Mouse (Mus musculus) forebrain, embryonic 10.5 days (tissue): Measurements from ENCODE around the gene Rpl31. TPM values are rescaled to one million over a fixed set of nuclear protein-coding genes. Genes with fewer than 3 reads are reported as not detected.

ENCODE experiments used
- DNase-seq: peaks from one replicate; pipeline ENCODE4 v3.0.0-alpha.2; 2017; ENCODE audit warnings: low spot score; ENCODE audit errors: extremely low spot score
- H3K27ac ChIP-seq: fragments of 300-500 bp; sonication (generic); 2 replicates; pipeline ENCODE4 v1.5.1; 2016; ENCODE audit warnings: mild to moderate bottlenecking
- H3K27me3 ChIP-seq: fragments of 300-500 bp; sonication (generic); 2 replicates; pipeline ENCODE4 v1.6.1; 2016; ENCODE audit warnings: mild to moderate bottlenecking; ENCODE audit not compliant: poor library complexity, severe bottlenecking
- H3K36me3 ChIP-seq: fragments of 300-500 bp; sonication (generic); replicated peaks from 2 replicates; pipeline ENCODE4 v1.6.1; 2016; ENCODE audit warnings: mild to moderate bottlenecking, moderate library complexity
- H3K4me1 ChIP-seq: fragments of 300-500 bp; sonication (generic); 2 replicates; pipeline ENCODE4 v1.6.1; 2016
- H3K4me3 ChIP-seq: fragments of 300-500 bp; sonication (generic); 2 replicates; pipeline ENCODE4 v1.5.1; 2016; ENCODE audit warnings: mild to moderate bottlenecking, moderate library complexity
- H3K9me3 ChIP-seq: fragments of 300-500 bp; sonication (generic); 2 replicates; pipeline ENCODE4 v1.6.1; 2016; ENCODE audit warnings: mild to moderate bottlenecking, moderate library complexity
- WGBS: fragments of 180-500 bp; shearing (Covaris S2); methylation state at CpG from one replicate; pipeline ENCODE4 v1.1.7; 2016; 5-methylcytosine and 5-hydroxymethylcytosine counted together
- polyA plus RNA-seq: library from polyadenylated mRNA; unstranded; fragments of >200 nt; fragmentation: Nextera tagmentation; extraction: Ambion mirVana; gene quantifications from 2 replicates; pipeline ENCODE4 v1.2.1, GENCODE M21; 2016

Rpl31 gene
- polyA plus RNA-seq, 1 experiment from 2014 or later, result 499 TPM

- no peak for DNase-seq
- WGBS, result 91% methylated on average over 9 of the region's 9 CpGs
- Histone ChIP-seq H3K27me3 (no peaks in the 10 kb centered on the region), H3K4me1 (peaks cover 10% of the 10 kb centered on the region), H3K4me3 (no peak overlapping the region), H3K9me3 (peaks cover 3% of the 10 kb centered on the region; the same call in 1 of the 2 replicates), H3K27ac (no peak overlapping the region), H3K36me3 (no peaks in the 10 kb centered on the region)
These were observed 51.2 kb downstream of the Rpl31 start for GRCm38 (mm10) chr1:39418852-39419251.

GRCm38 (mm10) chr1:39420987-39421386 lies 53.3 kb downstream of the Rpl31 start:
- H3K27ac ChIP-seq, result no peak overlapping the region
- no peaks in the 10 kb centered on the region for H3K27me3 ChIP-seq
- H3K4me1 ChIP-seq, result peaks cover 10% of the 10 kb centered on the region
- no peak for DNase-seq
- H3K9me3 ChIP-seq, result no peaks in the 10 kb centered on the region
- 91% methylated on average over 6 of the region's 6 CpGs for WGBS
- no peak overlapping the region for H3K4me3 ChIP-seq
- H3K36me3 ChIP-seq, result no peaks in the 10 kb centered on the region

Other genes with a start within 250 kb of the Rpl31 start
- gene Npas2, start 174.1 kb upstream of the Rpl31 start, polyA plus RNA-seq, result 0.04 TPM in 1 of 2 replicates, not detected in the other
- 4.5 and 6.7 TPM in 2 replicates for gene Tbc1d8, start 110.9 kb downstream of the Rpl31 start, polyA plus RNA-seq
- gene Cnot11, start 167.2 kb downstream of the Rpl31 start, polyA plus RNA-seq, result 21.5 and 22.0 TPM in 2 replicates
- gene Rnf149, start 209.6 kb downstream of the Rpl31 start, polyA plus RNA-seq, result 18.9 and 22.9 TPM in 2 replicates